Mouse (Mus musculus) frontal cortex, postnatal 14 days (tissue): Measurements from ENCODE around the gene Ing3.

Experiments
- DNase-seq, 2 experiments: peaks; one replicate each; pipeline ENCODE4 v3.0.0; 2022; ENCODE audit warnings: low spot score in 2 of 2

Gene Ing3

GRCm38 (mm10) chr6:21949226-21949731 lies at the start of gene Ing3:
Gene Ing3 (plus strand): TSS chr6:21949571.
- peak; percentile 99 for DNase-seq

GRCm38 (mm10) chr6:21909720-21910119 lies 39.7 kb upstream of the Ing3 start:
- no peak for DNase-seq

GRCm38 (mm10) chr6:21910804-21911203 lies 38.6 kb upstream of the Ing3 start:
- no peak for DNase-seq

- no peak for DNase-seq
Measured at GRCm38 (mm10) chr6:21916591-21916990, 32.8 kb upstream of the Ing3 start.

- DNase-seq: no peak
Measured at GRCm38 (mm10) chr6:21924150-21924549, 25.2 kb upstream of the Ing3 start.

GRCm38 (mm10) chr6:21937981-21938635 lies 11.3 kb upstream of the Ing3 start:
- DNase-seq: no peak

GRCm38 (mm10) chr6:21949771-21950448 lies 539 bp downstream of the Ing3 start:
- peak; percentile 94 to 97 for DNase-seq

- no peak for DNase-seq
Measured at GRCm38 (mm10) chr6:21950676-21951075, 1.3 kb downstream of the Ing3 start.

GRCm38 (mm10) chr6:21955468-21955867 lies 6.1 kb downstream of the Ing3 start:
- DNase-seq: no peak

GRCm38 (mm10) chr6:21958922-21959321 lies 9.6 kb downstream of the Ing3 start:
- DNase-seq: no peak

GRCm38 (mm10) chr6:21959909-21960308 lies 10.5 kb downstream of the Ing3 start:
- no peak for DNase-seq

GRCm38 (mm10) chr6:21977532-21977931 lies 28.2 kb downstream of the Ing3 start:
- no peak for DNase-seq

- DNase-seq: no peak
Measured at GRCm38 (mm10) chr6:21981114-21981513, 31.7 kb downstream of the Ing3 start.

- DNase-seq: no peak
Measured at GRCm38 (mm10) chr6:21984990-21985731, 35.8 kb downstream of the Ing3 start.

- no peak for DNase-seq
Measured at GRCm38 (mm10) chr6:21985732-21986540, 36.6 kb downstream of the Ing3 start, which contains the start of gene Cped1. Gene Cped1 (plus strand): TSS chr6:21985916.

- no peak for DNase-seq
Measured at GRCm38 (mm10) chr6:21986660-21987331, 37.4 kb downstream of the Ing3 start.

GRCm38 (mm10) chr6:21987554-21987953 lies 38.2 kb downstream of the Ing3 start:
- no peak for DNase-seq

- no peak for DNase-seq
Measured at GRCm38 (mm10) chr6:21988296-21988695, 38.9 kb downstream of the Ing3 start.

- DNase-seq: no peak
Measured at GRCm38 (mm10) chr6:21989081-21989480, 39.7 kb downstream of the Ing3 start.

GRCm38 (mm10) chr6:21990181-21991135 lies 41.1 kb downstream of the Ing3 start:
- DNase-seq: no peak
